Mouse (Mus musculus) frontal cortex, adult 2 months (tissue): ENCODE measurements around the gene Timm29. TPM values are rescaled to one million over a fixed set of nuclear protein-coding genes. Genes with fewer than 3 reads are reported as not detected.

ENCODE experiments used
- DNase-seq, 2 experiments: peaks; one replicate each; pipeline ENCODE4 v3.0.0; 2022; ENCODE audit warnings: low spot score in 1 of 2; ENCODE audit errors: extremely low spot score in 1 of 2
- polyA plus RNA-seq: library from polyadenylated mRNA; depleted of rRNA; stranded (reverse); fragments of >200 nt; gene quantifications from 2 replicates; pipeline ENCODE4 v1.2.3, GENCODE M21; 2012

The Timm29 gene
- polyA plus RNA-seq, 1 experiment, result 53.2 TPM

GRCm38 (mm10) chr9:21576286-21576685 is 16.2 kb upstream of the Timm29 start:
- DNase-seq, result no peak

- no peak for DNase-seq
Observed at GRCm38 (mm10) chr9:21578226-21578625, 14.3 kb upstream of the Timm29 start.

- no peak for DNase-seq
Observed at GRCm38 (mm10) chr9:21585401-21585800, 7.1 kb upstream of the Timm29 start.

GRCm38 (mm10) chr9:21587678-21588349 is 4.7 kb upstream of the Timm29 start:
- no peak for DNase-seq

DNA sequence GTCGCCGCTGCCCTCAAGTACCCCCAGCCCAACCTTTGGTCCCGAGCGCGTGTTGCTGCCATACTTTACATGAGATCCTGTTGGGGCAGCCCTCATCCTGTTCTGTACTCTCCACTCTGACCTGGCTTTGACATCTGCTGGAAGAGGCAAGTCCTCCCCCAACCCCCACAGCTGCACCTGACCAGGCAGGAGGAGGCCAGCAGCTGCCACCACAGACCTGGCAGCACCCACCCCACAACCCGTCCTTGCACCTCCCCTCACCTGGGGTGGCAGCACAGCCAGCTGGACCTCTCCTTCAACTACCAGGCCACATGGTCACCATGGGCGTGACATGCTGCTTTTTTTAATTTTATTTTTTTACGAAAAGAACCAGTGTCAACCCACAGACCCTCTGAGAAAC is 4.2 kb upstream of the Timm29 start:
- no peak for DNase-seq

GRCm38 (mm10) chr9:21589538-21589937 is 3.0 kb upstream of the Timm29 start:
- no peak for DNase-seq

DNA sequence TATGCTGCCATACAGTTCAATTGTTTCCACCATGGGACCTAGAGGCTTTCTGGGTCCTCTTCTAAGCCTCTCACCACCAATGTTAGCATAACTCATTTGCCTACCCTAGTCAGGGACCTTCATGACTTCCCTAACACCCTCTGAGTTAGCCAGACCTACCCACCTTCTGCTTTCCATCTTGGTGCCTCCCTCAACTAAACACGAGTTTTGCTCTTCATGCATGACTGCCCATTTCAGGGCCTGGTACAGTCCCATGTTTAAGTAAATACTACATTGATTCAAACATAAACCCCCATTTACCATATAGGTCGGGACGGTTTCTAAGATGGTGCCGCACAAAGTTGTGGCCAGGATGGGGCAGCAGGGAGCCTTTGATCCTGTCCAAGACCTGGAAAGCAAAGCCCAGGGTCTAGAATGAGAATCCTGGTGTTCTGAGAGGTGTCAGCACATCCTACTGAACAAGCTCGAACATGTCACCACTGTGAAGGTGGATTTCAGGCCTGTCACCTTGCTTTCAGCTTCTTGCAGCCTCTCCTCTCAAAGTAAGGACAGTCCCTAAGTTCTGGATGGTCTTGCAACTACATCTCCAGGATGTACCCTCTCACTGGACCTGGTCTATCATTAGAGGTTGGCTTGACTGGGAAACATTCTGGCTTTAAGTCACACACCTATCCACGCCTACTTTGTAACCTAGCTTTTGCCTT is 1.2 kb upstream of the Timm29 start:
- DNase-seq, result no peak

GRCm38 (mm10) chr9:21591831-21592702 is 455 bp upstream of the Timm29 start:
- DNase-seq, result no peak

DNA sequence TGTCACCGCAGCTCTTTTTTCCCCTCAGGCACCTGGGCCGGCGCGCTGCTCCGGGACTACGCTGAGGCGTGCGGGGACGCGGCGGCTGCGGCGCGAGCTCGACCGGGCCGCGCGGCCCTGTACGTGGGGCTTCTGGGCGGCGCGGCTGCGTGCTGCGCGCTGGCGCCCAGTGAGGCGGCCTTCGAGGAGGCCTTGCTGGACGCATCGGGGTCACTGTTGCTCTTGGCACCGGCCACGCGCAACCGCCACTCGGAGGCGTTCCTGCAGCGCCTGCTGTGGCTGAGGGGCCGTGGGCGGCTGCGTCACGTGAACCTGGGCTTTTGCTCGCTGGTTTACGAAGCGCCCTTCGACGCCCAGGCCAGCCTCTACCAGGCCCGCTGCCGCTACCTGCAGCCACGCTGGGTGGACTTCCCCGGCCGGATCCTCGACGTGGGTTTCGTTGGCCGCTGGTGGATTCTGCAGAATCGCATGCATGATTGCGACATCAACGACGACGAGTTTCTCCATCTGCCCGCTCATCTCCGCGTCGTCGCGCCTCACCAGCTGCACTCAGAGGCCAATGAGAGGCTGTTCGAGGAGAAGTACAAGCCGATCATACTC is 700 bp downstream of the Timm29 start:
- peak in 1 of 2 experiments; percentile 68 for DNase-seq

DNA sequence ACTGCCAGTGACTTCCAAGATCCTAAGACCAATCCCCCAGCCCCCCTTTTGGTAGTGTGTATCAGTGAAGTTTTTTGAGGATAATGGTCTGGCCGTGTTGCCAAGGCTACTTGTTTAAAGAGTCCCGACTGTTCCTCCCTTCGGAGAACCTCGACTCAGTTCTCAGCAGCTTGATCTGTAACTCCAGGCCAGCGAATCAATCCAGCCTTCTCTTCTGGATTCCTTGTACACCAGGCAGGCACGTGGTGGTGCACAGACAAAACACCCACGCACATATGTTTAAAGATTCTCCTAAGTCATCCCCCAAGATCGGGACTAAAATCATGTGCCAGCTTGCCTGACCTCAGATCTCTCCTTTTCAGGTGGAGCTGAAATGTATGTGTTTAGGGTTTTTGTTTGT is 1.8 kb downstream of the Timm29 start:
- DNase-seq, result peak in 1 of 2 experiments; percentile 51

DNA sequence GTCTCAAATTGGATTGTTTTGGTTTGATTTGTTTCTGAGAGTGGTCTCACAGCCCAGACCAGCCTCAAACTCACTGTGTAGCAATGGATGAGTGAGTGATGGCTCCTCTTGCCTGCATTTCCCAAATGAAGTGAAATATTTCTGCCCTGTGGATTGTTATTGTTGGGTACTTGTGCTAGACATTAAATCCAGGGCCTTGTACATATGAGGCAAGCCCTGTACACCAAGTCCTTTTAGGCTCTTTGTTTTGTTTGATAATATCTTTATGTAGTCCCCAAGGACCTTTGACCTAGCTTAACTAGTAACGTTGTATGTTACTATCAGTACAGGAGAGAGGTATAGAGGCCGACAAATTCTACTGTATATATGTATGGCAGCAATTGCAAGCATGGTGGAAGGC is 2.3 kb downstream of the Timm29 start:
- no peak for DNase-seq

DNA sequence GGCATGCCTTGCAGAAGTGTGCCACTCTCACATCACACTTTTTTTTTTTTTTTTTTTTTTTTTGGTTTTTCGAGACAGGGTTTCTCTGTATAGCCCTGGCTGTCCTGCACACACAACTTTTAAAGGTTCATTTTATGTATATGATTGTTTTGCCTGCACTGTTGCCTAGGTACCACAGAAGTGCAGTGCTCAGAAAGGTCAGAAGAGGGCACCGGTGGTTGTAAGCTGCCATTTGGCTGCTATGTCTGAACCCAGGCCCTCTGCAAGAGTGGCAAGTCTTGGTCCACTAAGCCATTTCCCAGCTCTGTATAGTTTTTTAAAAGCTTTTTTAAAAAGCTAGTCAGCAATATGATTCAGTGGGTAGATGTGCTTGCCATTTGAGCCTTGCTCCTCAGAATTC is 5.7 kb downstream of the Timm29 start:
- DNase-seq, result no peak

- DNase-seq, result no peak
Observed at GRCm38 (mm10) chr9:21600186-21600585, 7.7 kb downstream of the Timm29 start.

DNA sequence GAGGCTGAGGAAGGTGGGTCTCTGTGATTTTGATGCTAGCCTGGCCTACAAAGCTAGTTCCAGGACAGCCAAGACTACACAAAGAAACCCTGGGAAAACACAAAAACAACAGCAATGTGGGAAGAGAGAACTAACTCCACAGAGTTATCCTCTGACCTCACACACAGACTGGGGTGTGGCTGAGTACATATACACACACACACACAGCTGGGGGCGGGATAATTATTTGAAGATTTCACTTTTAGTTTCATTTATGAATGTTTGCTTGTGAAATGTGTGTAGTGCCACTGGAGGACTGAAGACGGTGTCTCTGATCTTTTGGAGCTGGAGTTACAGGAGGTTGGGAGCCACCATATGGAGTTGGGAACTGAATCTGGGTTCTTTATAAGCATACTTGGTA is 8.6 kb downstream of the Timm29 start:
- DNase-seq, result no peak

DNA sequence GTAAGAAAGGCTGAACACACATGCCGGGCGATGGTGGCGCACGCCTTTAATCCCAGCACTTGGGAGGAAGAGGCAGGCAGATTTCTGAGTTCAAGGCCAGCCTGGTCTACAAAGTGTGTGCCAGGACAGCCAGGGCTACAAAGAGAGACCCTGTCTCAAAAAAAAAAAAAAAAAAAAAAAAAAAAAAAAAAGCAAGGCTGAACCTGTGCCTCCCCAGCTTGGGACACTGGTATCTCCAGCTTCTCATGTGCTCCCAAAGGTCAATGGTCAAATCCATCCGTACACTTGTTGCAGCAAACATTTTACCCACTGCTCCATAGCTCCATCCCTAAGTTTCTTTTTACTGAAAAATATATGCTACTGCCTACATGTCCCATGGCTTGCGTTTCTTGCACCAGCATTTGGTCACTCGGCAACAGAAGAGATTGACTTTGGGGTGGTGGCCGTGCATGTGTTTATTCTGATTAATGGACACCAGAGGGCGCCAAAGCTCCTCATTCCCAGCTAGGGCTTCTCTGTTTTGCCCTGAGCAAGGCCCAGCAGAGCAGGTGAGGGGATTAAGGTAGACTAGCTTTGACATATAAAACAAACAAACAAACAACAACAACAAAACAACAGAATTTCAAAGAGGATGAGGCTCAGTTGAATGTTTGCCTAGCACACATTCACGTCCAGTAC is 9.3 kb downstream of the Timm29 start:
- peak in 1 of 2 experiments; percentile 84 for DNase-seq

DNA sequence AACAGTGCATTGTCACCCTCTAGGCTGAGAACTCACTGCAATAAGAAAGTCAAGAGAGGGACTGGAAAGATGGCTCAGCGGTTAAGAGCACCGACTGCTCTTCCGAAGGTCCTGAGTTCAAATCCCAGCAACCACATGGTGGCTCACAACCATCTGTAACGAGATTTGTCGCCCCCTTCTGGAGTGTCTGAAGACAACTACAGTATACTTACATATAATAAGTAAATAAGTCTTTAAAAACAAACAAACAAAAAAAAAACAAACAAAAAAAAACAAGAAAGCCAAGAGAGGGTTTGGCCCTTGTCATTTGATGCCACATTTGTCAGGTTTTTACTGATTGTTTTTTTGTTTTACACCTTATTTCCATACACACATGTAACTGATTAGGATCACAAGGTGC is 11.6 kb downstream of the Timm29 start:
- no peak for DNase-seq

- no peak for DNase-seq
Observed at GRCm38 (mm10) chr9:21605865-21606264, 13.3 kb downstream of the Timm29 start.

DNA sequence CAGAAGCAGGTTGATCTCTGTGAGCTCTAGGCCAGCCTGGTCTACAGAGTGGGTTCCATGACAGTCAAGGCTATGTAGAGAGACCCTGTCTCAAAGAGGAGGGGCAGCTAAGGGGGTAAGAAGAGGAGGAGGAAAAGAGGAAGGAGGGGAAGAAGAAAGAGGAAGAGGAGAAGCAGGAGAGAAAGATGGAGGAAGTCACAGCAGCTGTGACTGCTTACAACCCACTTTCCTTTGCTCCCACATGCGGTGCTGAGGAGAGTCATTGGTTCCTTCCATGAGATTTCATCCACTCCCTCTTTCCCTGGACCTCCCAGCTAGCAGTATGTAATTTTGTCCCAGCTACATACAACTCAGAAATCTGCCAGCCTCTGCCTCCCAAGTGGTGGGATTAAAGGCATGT is 14.1 kb downstream of the Timm29 start:
- DNase-seq, result no peak

- DNase-seq, result no peak
Observed at GRCm38 (mm10) chr9:21609861-21610260, 17.3 kb downstream of the Timm29 start.

GRCm38 (mm10) chr9:21614864-21615616 is 22.5 kb downstream of the Timm29 start:
- no peak for DNase-seq
